Mouse (Mus musculus) kidney, adult 2 months (tissue): ENCODE results near the gene Psmc3.

Experiments used
- CTCF ChIP-seq: fragments of 200-500 bp; conservative IDR thresholded peaks from 2 replicates; pipeline ENCODE4 v1.5.1; 2011; ENCODE audit warnings: low read depth, mild to moderate bottlenecking, control low read depth, low read length, moderate library complexity, mixed read lengths; ENCODE audit not compliant: insufficient read depth, insufficient read length
- POLR2A ChIP-seq: fragments of 200-500 bp; IDR thresholded peaks from one replicate; pipeline ENCODE4 v1.6.1; 2011; ENCODE audit warnings: low read depth, low read length, control low read depth

DNA sequence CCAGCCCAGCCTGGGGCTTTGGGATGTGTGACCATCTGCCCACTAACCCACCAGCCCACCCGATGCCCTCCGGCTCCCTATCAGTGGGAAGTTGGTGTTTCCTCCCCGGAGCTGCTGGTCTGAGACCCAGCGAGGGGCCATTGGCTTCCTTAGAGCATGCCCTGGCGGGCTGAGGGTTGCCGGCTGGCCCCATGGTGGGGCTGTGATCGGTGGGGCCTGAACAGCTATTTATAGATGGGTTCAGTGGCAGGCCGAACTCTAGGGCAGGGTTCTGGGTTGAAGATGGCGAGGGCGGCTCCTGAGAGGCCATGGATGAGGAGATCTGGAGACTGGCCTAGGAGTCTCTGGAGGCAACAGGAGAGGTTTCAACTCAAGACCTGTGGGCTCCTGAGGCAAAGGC lies 43.2 kb downstream of the Psmc3 start:
- no peak for TF ChIP-seq POLR2A
- TF ChIP-seq CTCF = no peak
